Mouse (Mus musculus): ENCODE measurements around the gene Cic. TPM values are rescaled to one million over a fixed set of nuclear protein-coding genes. Genes with fewer than 3 reads are reported as not detected.

Gene Cic
- polyA plus RNA-seq, 1 experiment from 2014 or later: 32.4 TPM

DNA sequence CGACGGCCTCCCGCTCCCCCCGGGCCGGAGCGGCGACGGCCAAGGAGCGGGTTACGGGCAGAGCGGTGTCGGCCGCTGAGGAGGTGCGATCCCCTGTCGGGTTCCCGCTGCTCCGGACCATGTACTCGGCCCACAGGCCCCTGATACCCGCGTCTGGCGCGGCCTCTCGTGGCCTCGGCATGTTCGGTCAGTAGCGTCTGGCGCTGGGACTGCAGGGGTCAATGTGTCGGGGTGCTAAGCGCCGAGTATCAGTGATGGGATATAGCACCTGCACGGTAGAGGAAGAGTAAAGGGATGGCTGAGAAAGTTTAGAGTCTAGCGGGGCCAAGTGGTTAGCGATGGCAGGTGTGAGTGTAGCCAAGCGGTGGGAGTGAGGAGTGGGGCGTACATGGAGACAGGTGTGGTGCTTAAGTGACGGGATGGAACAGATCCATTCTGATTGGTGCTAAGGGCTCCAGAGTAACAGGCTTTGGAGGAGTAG is 15.3 kb downstream of the Cic start:
- Histone ChIP-seq H3K27me3 (no peaks in the 10 kb centered on the region), H3K9ac (peak overlapping the region; percentile 85), H3K36me3 (peaks cover 31% of the 10 kb centered on the region), H3K4me2 (peak overlapping the region; percentile 90), H3K4me1 (peaks cover 55% of the 10 kb centered on the region), H3K4me3 (replicated peaks) (peak overlapping the region; percentile 83), H3K9me3 (replicated peaks) (no peaks in the 10 kb centered on the region), H3K27ac (peak overlapping the region; percentile 100)
- ATAC-seq (replicated peaks; ENCODE audit: low FRiP score): 0 out of 2 replicates have a peak, but pooled peaks have one; percentile 3
- 0% methylated on average over 33 of the region's 36 CpGs for WGBS

DNA sequence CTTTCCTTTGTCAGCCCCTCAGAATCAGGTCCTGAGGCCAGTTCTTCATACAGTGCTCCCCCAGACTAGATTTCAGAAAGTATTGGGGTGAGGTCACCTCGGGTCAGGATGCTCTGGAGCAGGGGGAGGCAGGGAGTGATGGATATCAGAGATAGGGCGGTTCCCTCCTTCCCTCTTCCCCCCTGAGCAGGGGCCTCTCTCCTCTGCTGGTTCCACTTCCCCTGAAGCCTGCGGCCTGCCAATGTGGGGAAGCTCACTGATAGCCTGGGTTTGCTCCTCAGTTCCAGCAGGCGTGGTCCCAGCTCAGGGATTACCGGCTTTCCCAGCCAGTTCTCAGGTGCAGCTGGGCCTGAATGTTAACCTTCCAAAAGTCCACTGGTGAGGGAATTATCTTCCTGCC is 16.1 kb downstream of the Cic start:
- WGBS: 10% methylated on average over 5 of the region's 5 CpGs
- peak overlapping the region; percentile 90 for H3K4me2 ChIP-seq

DNA sequence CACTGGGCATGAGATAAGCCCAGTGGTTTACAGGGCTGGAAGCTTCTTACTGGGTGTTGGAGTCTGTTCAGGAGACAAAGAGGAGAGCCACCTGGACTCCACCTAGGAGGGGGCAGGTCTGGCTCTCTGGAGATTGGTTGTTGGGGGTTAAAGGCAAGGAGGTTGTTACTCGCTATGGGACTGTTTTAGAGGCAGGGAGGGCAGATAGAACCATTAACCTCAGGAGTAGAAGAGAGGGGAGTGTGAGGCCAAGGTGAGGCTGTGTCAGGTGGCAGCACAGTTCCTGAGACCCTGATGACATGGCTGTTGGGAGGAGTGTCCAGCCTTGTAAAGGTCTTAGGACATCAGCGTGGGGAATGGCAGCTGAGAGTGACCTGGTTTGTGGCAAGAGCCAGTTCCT is 16.7 kb downstream of the Cic start:
- no peak for ATAC-seq (replicated peaks; ENCODE audit: low FRiP score)
- Histone ChIP-seq H3K4me3 (replicated peaks) (peak overlapping the region; percentile 83), H3K4me1 (peaks cover 50% of the 10 kb centered on the region), H3K9me3 (replicated peaks) (no peaks in the 10 kb centered on the region), H3K27ac (peak overlapping the region; percentile 100), H3K27me3 (no peaks in the 10 kb centered on the region), H3K36me3 (peaks cover 45% of the 10 kb centered on the region), H3K4me2 (peak overlapping the region; percentile 90), H3K9ac (peak overlapping the region; percentile 85)
- WGBS: 34% methylated on average over 2 of the region's 2 CpGs

More for the DNA sequence above, 16.1 kb downstream of the Cic start:
- Histone ChIP-seq H3K36me3 (peaks cover 40% of the 10 kb centered on the region), H3K27me3 (no peaks in the 10 kb centered on the region), H3K9me3 (replicated peaks) (no peaks in the 10 kb centered on the region), H3K4me3 (replicated peaks) (peak overlapping the region; percentile 83), H3K4me1 (peaks cover 51% of the 10 kb centered on the region), H3K9ac (peak overlapping the region; percentile 85), H3K27ac (peak overlapping the region; percentile 100)
- no peak for ATAC-seq (replicated peaks; ENCODE audit: low FRiP score)

DNA sequence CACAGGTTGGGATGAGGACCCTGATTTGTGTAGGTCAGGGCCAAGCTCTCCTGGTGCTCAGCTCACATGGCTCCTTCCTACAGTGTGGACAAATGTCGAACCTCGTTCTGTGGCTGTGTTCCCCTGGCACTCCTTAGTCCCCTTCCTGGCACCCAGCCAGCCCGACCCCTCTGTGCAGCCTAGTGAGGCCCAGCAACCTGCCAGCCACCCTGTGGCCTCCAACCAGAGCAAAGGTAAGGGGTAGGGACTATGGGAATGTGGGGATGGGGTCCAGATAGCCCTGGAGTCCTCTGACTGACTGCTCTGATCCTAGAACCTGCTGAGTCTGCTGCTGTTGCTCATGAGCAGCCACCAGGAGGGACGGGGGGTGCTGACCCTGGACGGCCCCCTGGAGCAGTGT is 17.3 kb downstream of the Cic start:
- H3K4me3 ChIP-seq (replicated peaks): 0 out of 2 replicates have a peak overlapping the region, but pooled peaks have one; percentile 83
- H3K9me3 ChIP-seq (replicated peaks): no peaks in the 10 kb centered on the region
- no peak overlapping the region for H3K27ac ChIP-seq
- peak overlapping the region; percentile 90; the same call in 1 of the 2 replicates for H3K4me2 ChIP-seq
- no peaks in the 10 kb centered on the region for H3K27me3 ChIP-seq
- H3K4me1 ChIP-seq: peaks cover 44% of the 10 kb centered on the region
- H3K9ac ChIP-seq: 0 out of 2 replicates have a peak overlapping the region, but pooled peaks have one; percentile 85
- 65% methylated on average over 5 of the region's 5 CpGs for WGBS
- no peak for ATAC-seq (replicated peaks; ENCODE audit: low FRiP score)
- peaks cover 51% of the 10 kb centered on the region for H3K36me3 ChIP-seq

DNA sequence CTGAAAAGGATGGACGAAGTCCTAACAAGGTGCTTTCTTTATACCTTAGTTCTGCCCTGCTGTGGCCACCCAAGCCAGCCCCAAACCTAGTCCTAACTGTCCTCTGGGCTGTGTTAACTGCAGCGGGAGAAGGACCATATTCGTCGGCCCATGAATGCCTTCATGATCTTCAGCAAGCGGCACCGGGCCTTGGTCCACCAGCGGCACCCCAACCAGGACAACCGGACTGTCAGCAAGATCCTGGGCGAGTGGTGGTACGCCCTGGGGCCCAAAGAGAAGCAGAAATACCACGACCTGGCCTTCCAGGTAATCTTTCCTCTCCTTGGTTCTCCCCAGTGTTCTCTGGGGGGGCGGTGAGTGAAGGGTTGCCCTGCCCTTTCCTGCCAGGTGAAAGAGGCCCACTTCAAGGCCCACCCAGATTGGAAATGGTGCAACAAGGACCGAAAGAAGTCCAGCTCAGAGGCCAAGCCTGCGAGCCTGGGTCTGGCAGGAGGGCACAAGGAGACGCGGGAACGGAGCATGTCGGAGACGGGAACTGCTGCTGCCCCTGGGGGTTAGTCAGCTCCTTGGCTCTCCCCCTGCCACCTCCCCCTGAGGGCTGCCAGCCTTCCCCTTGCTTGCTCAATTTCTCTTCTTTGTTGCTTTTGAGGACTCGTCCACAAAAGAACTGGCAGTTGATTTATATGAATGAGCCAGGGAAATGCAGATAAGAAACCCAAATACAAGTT is 18.2 kb downstream of the Cic start:
- WGBS: 90% methylated on average over 20 of the region's 20 CpGs
- Histone ChIP-seq H3K27ac (no peak overlapping the region), H3K4me2 (no peak overlapping the region), H3K9me3 (replicated peaks) (no peaks in the 10 kb centered on the region), H3K9ac (no peak overlapping the region), H3K4me3 (replicated peaks) (no peak overlapping the region), H3K36me3 (peaks cover 60% of the 10 kb centered on the region), H3K4me1 (peaks cover 38% of the 10 kb centered on the region), H3K27me3 (no peaks in the 10 kb centered on the region)
- no peak for ATAC-seq (replicated peaks; ENCODE audit: low FRiP score)

- WGBS: 80% methylated on average over 8 of the region's 8 CpGs
- no peak overlapping the region for H3K27ac ChIP-seq
- no peak overlapping the region for H3K4me3 ChIP-seq (replicated peaks)
- H3K36me3 ChIP-seq: peaks cover 73% of the 10 kb centered on the region
- no peak for ATAC-seq (replicated peaks; ENCODE audit: low FRiP score)
- no peaks in the 10 kb centered on the region for H3K9me3 ChIP-seq (replicated peaks)
- no peak overlapping the region for H3K4me2 ChIP-seq
- peaks cover 36% of the 10 kb centered on the region for H3K4me1 ChIP-seq
- H3K9ac ChIP-seq: no peak overlapping the region
- no peaks in the 10 kb centered on the region for H3K27me3 ChIP-seq
These were observed 19.5 kb downstream of the Cic start for GRCm38 (mm10) chr7:25286989-25287388.

GRCm38 (mm10) chr7:25288011-25288410 is 20.5 kb downstream of the Cic start:
- no peak for ATAC-seq (replicated peaks; ENCODE audit: low FRiP score)
- no peak overlapping the region for H3K4me3 ChIP-seq (replicated peaks)
- no peak overlapping the region for H3K9ac ChIP-seq
- H3K4me2 ChIP-seq: no peak overlapping the region
- WGBS: 86% methylated on average over 12 of the region's 12 CpGs
- peaks cover 84% of the 10 kb centered on the region for H3K36me3 ChIP-seq
- no peaks in the 10 kb centered on the region for H3K9me3 ChIP-seq (replicated peaks)
- H3K4me1 ChIP-seq: peaks cover 37% of the 10 kb centered on the region
- no peak overlapping the region for H3K27ac ChIP-seq
- no peaks in the 10 kb centered on the region for H3K27me3 ChIP-seq

DNA sequence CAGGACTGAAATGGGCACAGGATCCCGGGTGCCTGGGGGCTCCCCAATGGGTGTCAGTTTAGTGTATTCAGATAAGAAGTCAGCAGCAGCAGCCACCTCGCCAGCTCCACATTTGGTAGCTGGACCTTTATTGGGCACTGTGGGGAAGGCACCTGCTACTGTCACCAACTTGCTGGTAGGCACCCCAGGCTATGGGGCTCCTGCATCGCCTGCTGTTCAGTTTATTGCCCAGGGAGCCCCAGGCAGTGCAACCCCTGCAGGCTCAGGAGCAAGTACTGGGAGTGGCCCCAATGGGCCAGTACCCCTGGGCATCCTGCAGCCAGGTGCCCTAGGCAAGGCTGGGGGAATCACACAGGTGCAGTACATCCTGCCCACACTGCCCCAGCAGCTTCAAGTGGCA is 21.2 kb downstream of the Cic start:
- ATAC-seq (replicated peaks; ENCODE audit: low FRiP score): no peak
- H3K27ac ChIP-seq: no peak overlapping the region
- H3K4me1 ChIP-seq: peaks cover 30% of the 10 kb centered on the region
- no peak overlapping the region for H3K4me3 ChIP-seq (replicated peaks)
- WGBS: 94% methylated on average over 3 of the region's 3 CpGs
- no peaks in the 10 kb centered on the region for H3K27me3 ChIP-seq
- peaks cover 91% of the 10 kb centered on the region for H3K36me3 ChIP-seq
- no peak overlapping the region for H3K4me2 ChIP-seq
- H3K9ac ChIP-seq: no peak overlapping the region
- no peaks in the 10 kb centered on the region for H3K9me3 ChIP-seq (replicated peaks)

GRCm38 (mm10) chr7:25289925-25290324 is 22.4 kb downstream of the Cic start:
- H3K4me3 ChIP-seq (replicated peaks): no peak overlapping the region
- no peaks in the 10 kb centered on the region for H3K27me3 ChIP-seq
- 98% methylated on average over 3 of the region's 3 CpGs for WGBS
- H3K9me3 ChIP-seq (replicated peaks): no peaks in the 10 kb centered on the region
- ATAC-seq (replicated peaks; ENCODE audit: low FRiP score): no peak
- H3K9ac ChIP-seq: no peak overlapping the region
- H3K27ac ChIP-seq: no peak overlapping the region
- no peak overlapping the region for H3K4me2 ChIP-seq
- H3K36me3 ChIP-seq: peaks cover 98% of the 10 kb centered on the region
- peaks cover 18% of the 10 kb centered on the region for H3K4me1 ChIP-seq

DNA sequence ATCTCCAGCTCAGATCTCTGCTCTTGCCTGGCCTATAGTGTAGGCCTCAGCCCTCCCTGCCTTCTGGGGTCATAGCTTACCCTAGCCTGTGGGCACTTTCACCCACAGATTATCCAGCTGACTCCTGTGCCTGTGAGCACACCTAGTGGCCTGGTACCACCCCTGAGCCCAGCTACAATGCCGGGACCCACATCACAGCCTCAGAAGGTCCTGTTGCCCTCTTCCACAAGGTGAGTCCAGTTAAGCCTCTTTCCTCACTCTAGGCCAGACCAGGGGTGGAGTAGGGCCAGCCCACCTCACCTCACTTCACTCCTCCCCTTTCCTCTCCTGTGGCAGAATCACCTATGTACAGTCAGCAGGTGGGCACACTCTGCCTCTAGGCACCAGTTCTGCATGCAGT is 23.0 kb downstream of the Cic start:
- H3K36me3 ChIP-seq: peaks cover 98% of the 10 kb centered on the region
- whole genome bisulfite sequencing: 100% methylated on average over 1 of the region's 1 CpGs
- no peak overlapping the region for H3K4me3 ChIP-seq (replicated peaks)
- peaks cover 21% of the 10 kb centered on the region for H3K4me1 ChIP-seq
- H3K9me3 ChIP-seq (replicated peaks): no peaks in the 10 kb centered on the region
- H3K9ac ChIP-seq: no peak overlapping the region
- 0 out of 2 replicates have a peak overlapping the region, but pooled peaks have one; percentile 19 for H3K27ac ChIP-seq
- no peaks in the 10 kb centered on the region for H3K27me3 ChIP-seq
- ATAC-seq (replicated peaks; ENCODE audit: low FRiP score): no peak
- no peak overlapping the region for H3K4me2 ChIP-seq

DNA sequence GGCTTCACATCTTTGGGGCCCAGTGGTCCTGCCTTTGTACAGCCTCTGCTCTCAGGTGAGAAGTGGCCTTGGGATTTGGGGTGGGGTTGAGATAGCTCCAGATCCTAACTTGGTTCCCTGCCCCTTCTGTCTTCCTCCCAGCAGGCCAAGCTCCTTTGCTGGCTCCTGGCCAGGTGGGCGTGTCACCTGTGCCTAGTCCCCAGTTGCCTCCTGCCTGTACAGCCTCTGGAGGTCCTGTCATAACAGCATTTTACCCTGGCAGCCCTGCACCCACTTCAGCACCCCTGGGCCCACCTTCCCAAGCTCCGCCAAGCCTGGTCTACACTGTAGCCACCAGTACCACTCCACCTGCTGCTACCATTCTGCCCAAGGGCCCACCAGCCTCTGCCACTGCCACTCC is 23.4 kb downstream of the Cic start:
- no peak overlapping the region for H3K4me3 ChIP-seq (replicated peaks)
- H3K27me3 ChIP-seq: no peaks in the 10 kb centered on the region
- H3K4me1 ChIP-seq: peaks cover 22% of the 10 kb centered on the region
- H3K9ac ChIP-seq: no peak overlapping the region
- no peaks in the 10 kb centered on the region for H3K9me3 ChIP-seq (replicated peaks)
- no peak overlapping the region for H3K4me2 ChIP-seq
- ATAC-seq (replicated peaks; ENCODE audit: low FRiP score): no peak
- WGBS: 83% methylated on average over 2 of the region's 2 CpGs
- H3K27ac ChIP-seq: 0 out of 2 replicates have a peak overlapping the region, but pooled peaks have one; percentile 2
- H3K36me3 ChIP-seq: peaks cover 97% of the 10 kb centered on the region

DNA sequence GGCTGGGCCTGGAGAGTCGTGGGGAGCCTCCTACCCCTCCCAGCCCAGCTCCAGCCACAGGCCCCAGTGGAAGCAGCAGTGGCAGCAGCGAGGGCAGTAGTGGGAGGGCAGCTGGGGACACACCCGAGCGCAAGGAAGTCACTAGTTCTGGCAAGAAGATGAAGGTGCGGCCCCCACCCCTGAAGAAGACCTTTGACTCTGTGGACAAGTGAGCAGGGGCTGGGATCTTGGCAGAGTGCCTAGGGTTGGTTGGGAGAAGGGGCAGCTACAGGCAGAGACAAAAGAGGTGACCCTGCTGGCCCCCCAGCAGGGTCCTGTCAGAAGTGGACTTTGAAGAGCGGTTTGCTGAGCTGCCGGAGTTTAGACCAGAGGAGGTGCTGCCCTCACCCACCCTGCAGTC is 24.6 kb downstream of the Cic start:
- 48% methylated on average over 7 of the region's 7 CpGs for WGBS
- Histone ChIP-seq H3K27ac (0 out of 2 replicates have a peak overlapping the region, but pooled peaks have one; percentile 15), H3K9me3 (replicated peaks) (no peaks in the 10 kb centered on the region)

More for the DNA sequence above, 24.6 kb downstream of the Cic start:
- no peaks in the 10 kb centered on the region for H3K27me3 ChIP-seq
- peaks cover 34% of the 10 kb centered on the region for H3K4me1 ChIP-seq
- no peak for ATAC-seq (replicated peaks; ENCODE audit: low FRiP score)
- H3K36me3 ChIP-seq: peaks cover 87% of the 10 kb centered on the region
- no peak overlapping the region for H3K9ac ChIP-seq
- no peak overlapping the region for H3K4me2 ChIP-seq
- H3K4me3 ChIP-seq (replicated peaks): no peak overlapping the region
